Mouse (Mus musculus) heart, adult 2 months (tissue): Measurements from ENCODE around the gene Mybpc1. TPM values are rescaled to one million over a fixed set of nuclear protein-coding genes. Genes with fewer than 3 reads are reported as not detected.

Experiments used
- DNase-seq, 2 experiments: peaks; one replicate each; pipeline ENCODE4 v3.0.0; 2021
- H3K27ac ChIP-seq: fragments of 200-600 bp; 2 replicates; pipeline ENCODE4 v1.8.1; 2022
- H3K27me3 ChIP-seq: fragments of 200-500 bp; 2 replicates; pipeline ENCODE4 v1.6.1; 2012; ENCODE audit warnings: mild to moderate bottlenecking, low read length, inconsistent platforms, mixed read lengths; ENCODE audit not compliant: control insufficient read depth, insufficient read depth
- H3K36me3 ChIP-seq: fragments of 200-500 bp; 2 replicates; pipeline ENCODE4 v1.6.1; 2012; ENCODE audit warnings: low read length, inconsistent platforms; ENCODE audit not compliant: control insufficient read depth, insufficient read depth
- H3K4me1 ChIP-seq: fragments of 200-500 bp; 2 replicates; pipeline ENCODE4 v1.6.1; 2011; ENCODE audit warnings: low read length; ENCODE audit not compliant: control insufficient read depth, insufficient read depth
- H3K4me3 ChIP-seq: fragments of 200-600 bp; 2 replicates; pipeline ENCODE4 v1.8.1; 2022
- H3K79me2 ChIP-seq: fragments of 200-500 bp; replicated peaks from 2 replicates; pipeline ENCODE4 v1.6.1; 2012; ENCODE audit warnings: mild to moderate bottlenecking, inconsistent platforms, low read length, moderate library complexity, mixed read lengths; ENCODE audit not compliant: control insufficient read depth, insufficient read depth
- H3K9ac ChIP-seq: fragments of 200-500 bp; 2 replicates; pipeline ENCODE4 v1.6.1; 2012; ENCODE audit warnings: low read depth, mild to moderate bottlenecking, control low read depth, inconsistent platforms, low read length, mixed read lengths
- CTCF ChIP-seq: fragments of 200-600 bp; IDR thresholded peaks from 2 replicates; pipeline ENCODE4 v1.8.1; 2022; ENCODE audit warnings: antibody characterized with exemption, mild to moderate bottlenecking, moderate library complexity
- EP300 ChIP-seq: fragments of 200-500 bp; IDR thresholded peaks from 2 replicates; pipeline ENCODE4 v1.6.1; 2011; ENCODE audit warnings: low read depth, low read length, control low read depth; ENCODE audit not compliant: insufficient read depth
- POLR2A ChIP-seq: fragments of 200-500 bp; IDR thresholded peaks from 2 replicates; pipeline ENCODE4 v1.6.1; 2011; ENCODE audit warnings: mild to moderate bottlenecking, low read depth, low read length, control low read depth; ENCODE audit not compliant: insufficient read depth
- WGBS: fragments of 180-500 bp; shearing (Covaris S2); methylation state at CpG from one replicate; pipeline ENCODE4 v1.1.7; 2018; 5-methylcytosine and 5-hydroxymethylcytosine counted together
- intact Hi-C: fragments of 180-260 bp; cut with DNase I; formaldehyde crosslinking; loops from one replicate; pipeline ENCODE4 v1.15.1; 2025
- polyA plus RNA-seq: library from polyadenylated mRNA; depleted of rRNA; stranded (reverse); fragments of >200 nt; gene quantifications from 2 replicates; pipeline ENCODE4 v1.2.3, GENCODE M21; 2012
- total RNA-seq, 2 experiments: library from RNA; stranded (reverse); gene quantifications; 2 replicates each; pipeline ENCODE4 v1.2.3; 2021

Gene Mybpc1
- total and polyA plus RNA-seq, 3 experiments, result 0.06 to 0.42 (median 0.14) TPM

DNA sequence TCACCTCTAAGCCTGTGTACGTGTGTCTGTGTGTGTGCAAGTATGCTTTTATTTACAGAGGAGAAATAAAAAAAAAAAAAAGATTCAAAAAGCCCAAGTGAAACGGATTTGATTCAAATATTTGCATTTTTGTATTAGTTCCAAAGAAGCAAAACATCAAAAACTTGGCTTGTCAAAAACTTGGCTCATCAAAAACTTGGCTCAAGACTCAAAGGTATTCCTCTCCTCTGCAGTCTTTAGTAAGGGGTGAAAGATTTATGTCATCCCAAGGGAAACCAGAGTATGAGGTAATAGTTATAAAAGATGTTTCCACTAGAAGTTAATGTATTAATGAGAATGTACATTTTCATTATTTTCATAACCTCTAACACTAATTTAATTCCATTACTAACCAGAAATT is 1.2 kb downstream of the Mybpc1 start:
- no peak overlapping the region for H3K27ac ChIP-seq
- TF ChIP-seq CTCF (no peak), EP300 (no peak), POLR2A (no peak)
- no peak for DNase-seq
- no peak overlapping the region for H3K4me3 ChIP-seq
- H3K79me2 ChIP-seq, result no peaks in the 10 kb centered on the region
- H3K9ac ChIP-seq, result no peak overlapping the region
- WGBS, result 48% methylated on average over 2 of the region's 2 CpGs
- no peaks in the 10 kb centered on the region for H3K4me1 ChIP-seq
- intact Hi-C loops, result no loop called here
- no peaks in the 10 kb centered on the region for H3K27me3 ChIP-seq
- H3K36me3 ChIP-seq, result no peaks in the 10 kb centered on the region

DNA sequence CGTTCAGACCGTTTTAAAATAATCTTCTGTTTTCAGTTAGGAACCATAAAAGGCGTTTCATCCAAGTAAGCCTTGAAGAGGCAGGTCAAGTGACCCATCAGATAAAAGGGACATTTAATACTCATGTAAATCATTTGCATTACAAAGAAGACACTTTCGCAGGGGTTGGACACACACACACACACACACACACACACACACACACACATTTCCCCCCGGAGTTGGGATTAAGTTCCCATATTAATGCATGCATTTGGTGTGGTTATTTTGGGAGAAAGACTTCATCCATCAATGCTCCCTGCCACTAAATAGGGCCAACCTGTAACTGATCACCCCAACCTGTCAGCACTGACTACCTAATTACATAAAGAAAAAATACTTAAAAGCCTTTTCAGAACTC is 1.7 kb downstream of the Mybpc1 start:
- WGBS, result 80% methylated on average over 5 of the region's 5 CpGs
- Histone ChIP-seq H3K36me3 (no peaks in the 10 kb centered on the region), H3K4me3 (no peak overlapping the region), H3K9ac (no peak overlapping the region), H3K79me2 (no peaks in the 10 kb centered on the region), H3K27ac (no peak overlapping the region), H3K27me3 (no peaks in the 10 kb centered on the region), H3K4me1 (no peaks in the 10 kb centered on the region)
- TF ChIP-seq EP300, result no peak
- no peak for TF ChIP-seq POLR2A
- intact Hi-C loops, result no loop called here
- no peak for DNase-seq

DNA sequence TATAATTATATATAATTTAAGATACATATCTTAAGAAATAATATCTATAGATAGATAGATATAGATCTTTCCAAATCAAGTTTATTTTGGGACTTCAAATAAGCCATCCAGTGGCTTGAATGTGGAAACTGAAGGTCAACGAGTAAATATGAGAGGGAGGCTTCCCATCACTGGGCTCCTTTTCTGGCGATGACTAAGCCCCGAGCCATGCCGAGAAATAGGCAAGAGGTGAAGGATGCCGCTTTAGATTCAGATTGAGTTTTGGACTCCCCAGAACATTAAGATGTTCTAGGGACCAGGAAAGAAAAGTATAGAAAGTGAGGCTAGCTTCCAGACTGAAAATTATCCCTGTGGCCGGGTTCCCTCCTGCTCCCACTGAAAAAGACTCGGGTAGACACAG is 4.4 kb downstream of the Mybpc1 start:
- H3K79me2 ChIP-seq, result no peaks in the 10 kb centered on the region
- H3K27ac ChIP-seq, result no peak overlapping the region
- no peaks in the 10 kb centered on the region for H3K36me3 ChIP-seq
- H3K9ac ChIP-seq, result no peak overlapping the region
- H3K4me3 ChIP-seq, result no peak overlapping the region
- H3K27me3 ChIP-seq, result no peaks in the 10 kb centered on the region
- intact Hi-C loops, result no loop called here
- TF ChIP-seq EP300, result no peak
- no peak for TF ChIP-seq POLR2A
- no peaks in the 10 kb centered on the region for H3K4me1 ChIP-seq
- WGBS, result 85% methylated on average over 7 of the region's 7 CpGs
- no peak for DNase-seq

DNA sequence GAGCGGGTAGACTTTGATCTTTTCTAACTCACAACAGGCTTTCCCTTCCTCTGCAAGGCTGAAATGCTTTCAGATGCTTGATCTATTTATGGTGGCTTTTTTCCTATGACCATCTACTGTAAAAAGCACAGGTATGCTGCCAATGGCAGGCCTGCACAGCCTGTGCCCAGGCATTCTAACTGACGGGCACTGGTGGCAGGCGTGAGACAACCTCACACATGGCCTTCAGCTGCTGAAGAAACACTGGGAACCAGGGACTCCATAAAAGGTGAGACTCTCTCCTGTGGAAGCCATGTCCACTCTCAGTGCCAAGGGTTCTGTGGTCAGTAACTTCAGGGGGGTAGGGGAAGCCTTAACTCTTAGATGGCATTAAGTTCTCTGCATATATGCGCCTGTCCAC is 12.6 kb downstream of the Mybpc1 start:
- no peaks in the 10 kb centered on the region for H3K36me3 ChIP-seq
- H3K9ac ChIP-seq, result no peak overlapping the region
- no peaks in the 10 kb centered on the region for H3K79me2 ChIP-seq
- 78% methylated on average over 4 of the region's 4 CpGs for WGBS
- peak in 1 of 2 experiments; percentile 7 for DNase-seq
- intact Hi-C loops, result no loop called here
- no peak overlapping the region for H3K27ac ChIP-seq
- no peak overlapping the region for H3K4me3 ChIP-seq
- no peak for TF ChIP-seq POLR2A
- no peaks in the 10 kb centered on the region for H3K27me3 ChIP-seq
- no peaks in the 10 kb centered on the region for H3K4me1 ChIP-seq

DNA sequence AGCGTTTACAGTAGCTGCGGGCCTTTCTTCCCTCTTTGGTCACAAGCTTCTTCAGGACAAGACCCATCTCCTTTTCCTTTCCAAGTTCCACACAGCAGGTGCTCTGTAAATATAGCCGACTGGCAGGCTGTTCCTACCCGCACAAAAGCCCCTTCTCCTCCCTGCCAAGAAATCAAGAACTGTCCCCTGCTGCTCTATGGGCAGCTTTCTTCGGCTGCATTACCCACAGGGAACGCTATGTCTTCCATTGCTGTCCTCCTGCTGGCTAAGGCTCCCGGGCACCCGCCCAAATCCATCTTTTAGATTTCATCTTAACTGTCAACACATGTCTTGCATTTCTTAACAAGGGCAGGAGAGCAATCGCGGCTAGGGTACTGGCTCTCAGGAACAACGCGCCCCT is 13.9 kb downstream of the Mybpc1 start:
- no peak overlapping the region for H3K4me3 ChIP-seq
- no peaks in the 10 kb centered on the region for H3K27me3 ChIP-seq
- TF ChIP-seq POLR2A (no peak), CTCF (no peak), EP300 (no peak)
- no peaks in the 10 kb centered on the region for H3K4me1 ChIP-seq
- H3K36me3 ChIP-seq, result no peaks in the 10 kb centered on the region
- H3K79me2 ChIP-seq, result no peaks in the 10 kb centered on the region
- intact Hi-C loops, result no loop called here
- DNase-seq, result peak in 1 of 2 experiments; percentile 26
- H3K27ac ChIP-seq, result no peak overlapping the region
- WGBS, result 64% methylated on average over 12 of the region's 12 CpGs
- H3K9ac ChIP-seq, result no peak overlapping the region

DNA sequence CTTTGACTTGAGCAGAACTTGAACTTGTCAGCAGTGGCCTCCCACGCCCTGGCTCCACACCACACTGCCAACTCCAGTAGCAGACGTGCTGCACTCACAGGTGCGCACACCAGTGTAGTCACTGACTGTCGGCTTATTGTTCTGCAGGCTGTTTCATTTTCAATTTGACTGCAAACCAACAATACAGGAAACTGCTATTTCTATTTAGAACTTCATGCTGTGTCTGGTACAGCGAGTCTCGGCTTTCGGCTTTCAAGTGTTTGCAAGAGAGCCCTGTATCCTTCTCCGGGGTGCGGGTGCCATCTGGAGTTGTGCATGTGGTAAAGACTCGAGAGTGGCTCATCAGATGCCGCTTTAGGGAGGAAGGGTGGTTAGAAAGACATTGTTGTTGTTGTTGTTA is 20.5 kb downstream of the Mybpc1 start:
- Histone ChIP-seq H3K4me3 (no peak overlapping the region), H3K4me1 (no peaks in the 10 kb centered on the region), H3K27ac (no peak overlapping the region), H3K79me2 (no peaks in the 10 kb centered on the region), H3K36me3 (no peaks in the 10 kb centered on the region), H3K9ac (no peak overlapping the region), H3K27me3 (no peaks in the 10 kb centered on the region)
- TF ChIP-seq CTCF (no peak), EP300 (no peak), POLR2A (no peak)
- WGBS, result 83% methylated on average over 11 of the region's 11 CpGs
- intact Hi-C loops, result no loop called here
- DNase-seq, result no peak

DNA sequence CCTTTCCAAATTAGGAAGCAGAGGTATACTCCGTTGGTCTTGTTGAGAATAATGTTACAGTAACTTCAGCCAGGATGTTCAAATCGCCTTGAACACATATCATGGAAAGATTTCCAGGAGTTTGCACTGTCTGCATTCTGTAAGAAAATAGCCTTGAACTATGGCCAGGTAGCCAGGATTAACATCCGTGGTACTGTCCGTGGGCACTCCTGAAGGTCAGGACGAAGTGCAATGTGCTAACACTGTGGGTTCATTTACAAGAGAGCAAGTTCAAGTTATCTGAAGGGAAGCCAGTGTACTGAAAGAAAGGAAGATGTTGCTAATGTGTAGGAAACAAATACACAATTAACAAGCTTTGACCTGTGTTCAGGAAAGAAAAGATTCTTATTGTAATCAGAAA is 24.2 kb downstream of the Mybpc1 start:
- no peak for TF ChIP-seq EP300
- no peak for TF ChIP-seq CTCF
- no peak for TF ChIP-seq POLR2A
- Histone ChIP-seq H3K9ac (no peak overlapping the region), H3K4me1 (no peaks in the 10 kb centered on the region), H3K27me3 (no peaks in the 10 kb centered on the region), H3K4me3 (no peak overlapping the region), H3K27ac (no peak overlapping the region), H3K79me2 (no peaks in the 10 kb centered on the region), H3K36me3 (no peaks in the 10 kb centered on the region)
- intact Hi-C loops, result no loop called here
- DNase-seq, result no peak
- WGBS, result 77% methylated on average over 5 of the region's 5 CpGs
